Mouse (Mus musculus): Measurements from ENCODE around the gene Tet2. TPM values are rescaled to one million over a fixed set of nuclear protein-coding genes. Genes with fewer than 3 reads are reported as not detected.

Tet2 gene
- polyA plus RNA-seq, 1 experiment from 2014 or later, result 8.2 TPM

GRCm38 (mm10) chr3:133509796-133510195 is 35.1 kb downstream of the Tet2 start:
- Histone ChIP-seq H3K4me1 (replicated peaks; ENCODE audit: control insufficient read depth, insufficient read depth, low read length) (no peaks in the 10 kb centered on the region), H3K4me3 (ENCODE audit: low read depth, low read length) (no peak overlapping the region), H3K4me2 (no peak overlapping the region), H3K27ac (ENCODE audit: low read depth, low read length) (no peak overlapping the region), H3K9ac (ENCODE audit: low read depth, low read length) (no peak overlapping the region), H3K27me3 (replicated peaks; ENCODE audit: control insufficient read depth, insufficient read depth, low read length) (no peaks in the 10 kb centered on the region), H3K36me3 (ENCODE audit: control insufficient read depth, insufficient read depth, low read length) (peaks cover 4% of the 10 kb centered on the region; the same call in 1 of the 2 replicates), H3K9me3 (ENCODE audit: control insufficient read depth, low read length) (no peaks in the 10 kb centered on the region)
- DNase-seq (ENCODE audit: low spot score) (no peak), ATAC-seq (replicated peaks; ENCODE audit: low FRiP score) (no peak)
- 89% methylated on average over 2 of the region's 2 CpGs for WGBS

GRCm38 (mm10) chr3:133508881-133509280 is 36.1 kb downstream of the Tet2 start:
- H3K4me3 ChIP-seq (ENCODE audit: low read depth, low read length), result no peak overlapping the region
- H3K9me3 ChIP-seq (ENCODE audit: control insufficient read depth, low read length), result no peaks in the 10 kb centered on the region
- 91% methylated on average over 3 of the region's 3 CpGs for WGBS
- H3K27ac ChIP-seq (ENCODE audit: low read depth, low read length), result no peak overlapping the region
- ATAC-seq (replicated peaks; ENCODE audit: low FRiP score) (no peak), DNase-seq (ENCODE audit: low spot score) (no peak)
- peaks cover 4% of the 10 kb centered on the region; the same call in 1 of the 2 replicates for H3K36me3 ChIP-seq (ENCODE audit: control insufficient read depth, insufficient read depth, low read length)
- no peak overlapping the region for H3K4me2 ChIP-seq
- no peaks in the 10 kb centered on the region for H3K27me3 ChIP-seq (replicated peaks; ENCODE audit: control insufficient read depth, insufficient read depth, low read length)
- no peak overlapping the region for H3K9ac ChIP-seq (ENCODE audit: low read depth, low read length)
- no peaks in the 10 kb centered on the region for H3K4me1 ChIP-seq (replicated peaks; ENCODE audit: control insufficient read depth, insufficient read depth, low read length)

- 80% methylated on average over 9 of the region's 9 CpGs for WGBS
- Histone ChIP-seq H3K9me3 (ENCODE audit: control insufficient read depth, low read length) (no peaks in the 10 kb centered on the region), H3K36me3 (ENCODE audit: control insufficient read depth, insufficient read depth, low read length) (no peaks in the 10 kb centered on the region), H3K9ac (ENCODE audit: low read depth, low read length) (no peak overlapping the region), H3K27ac (ENCODE audit: low read depth, low read length) (no peak overlapping the region), H3K4me3 (ENCODE audit: low read depth, low read length) (no peak overlapping the region), H3K4me1 (replicated peaks; ENCODE audit: control insufficient read depth, insufficient read depth, low read length) (no peaks in the 10 kb centered on the region), H3K4me2 (no peak overlapping the region), H3K27me3 (replicated peaks; ENCODE audit: control insufficient read depth, insufficient read depth, low read length) (no peaks in the 10 kb centered on the region)
- no peak; the same call in 1 of the 2 replicates for ATAC-seq (replicated peaks; ENCODE audit: low FRiP score)
- DNase-seq (ENCODE audit: low spot score), result no peak
Observed at GRCm38 (mm10) chr3:133506289-133506954, 38.5 kb downstream of the Tet2 start.

GRCm38 (mm10) chr3:133496953-133497352 is 48.0 kb downstream of the Tet2 start:
- ATAC-seq (replicated peaks; ENCODE audit: low FRiP score) (no peak), DNase-seq (ENCODE audit: low spot score) (no peak)
- H3K9ac ChIP-seq (ENCODE audit: low read depth, low read length), result no peak overlapping the region
- no peaks in the 10 kb centered on the region for H3K27me3 ChIP-seq (replicated peaks; ENCODE audit: control insufficient read depth, insufficient read depth, low read length)
- 89% methylated on average over 7 of the region's 7 CpGs for WGBS
- H3K4me2 ChIP-seq, result no peak overlapping the region
- H3K9me3 ChIP-seq (ENCODE audit: control insufficient read depth, low read length), result no peaks in the 10 kb centered on the region
- no peak overlapping the region for H3K27ac ChIP-seq (ENCODE audit: low read depth, low read length)
- H3K4me3 ChIP-seq (ENCODE audit: low read depth, low read length), result no peak overlapping the region
- H3K36me3 ChIP-seq (ENCODE audit: control insufficient read depth, insufficient read depth, low read length), result no peaks in the 10 kb centered on the region
- no peaks in the 10 kb centered on the region for H3K4me1 ChIP-seq (replicated peaks; ENCODE audit: control insufficient read depth, insufficient read depth, low read length)

- Histone ChIP-seq H3K9me3 (ENCODE audit: control insufficient read depth, low read length) (no peaks in the 10 kb centered on the region), H3K36me3 (ENCODE audit: control insufficient read depth, insufficient read depth, low read length) (peaks cover 14% of the 10 kb centered on the region; the same call in 1 of the 2 replicates), H3K9ac (ENCODE audit: low read depth, low read length) (no peak overlapping the region), H3K27me3 (replicated peaks; ENCODE audit: control insufficient read depth, insufficient read depth, low read length) (no peaks in the 10 kb centered on the region), H3K27ac (ENCODE audit: low read depth, low read length) (no peak overlapping the region), H3K4me3 (ENCODE audit: low read depth, low read length) (no peak overlapping the region), H3K4me2 (no peak overlapping the region), H3K4me1 (replicated peaks; ENCODE audit: control insufficient read depth, insufficient read depth, low read length) (no peaks in the 10 kb centered on the region)
- ATAC-seq (replicated peaks; ENCODE audit: low FRiP score) (no peak), DNase-seq (ENCODE audit: low spot score) (no peak)
- 89% methylated on average over 2 of the region's 2 CpGs for WGBS
Observed at GRCm38 (mm10) chr3:133491370-133491769, 53.6 kb downstream of the Tet2 start.

GRCm38 (mm10) chr3:133488022-133488725 is 56.8 kb downstream of the Tet2 start:
- 89% methylated on average over 13 of the region's 13 CpGs for WGBS
- no peaks in the 10 kb centered on the region for H3K9me3 ChIP-seq (ENCODE audit: control insufficient read depth, low read length)
- peaks cover 24% of the 10 kb centered on the region; the same call in 1 of the 2 replicates for H3K36me3 ChIP-seq (ENCODE audit: control insufficient read depth, insufficient read depth, low read length)
- no peak overlapping the region for H3K4me2 ChIP-seq
- DNase-seq (ENCODE audit: low spot score) (no peak), ATAC-seq (replicated peaks; ENCODE audit: low FRiP score) (no peak)
- H3K4me3 ChIP-seq (ENCODE audit: low read depth, low read length), result no peak overlapping the region
- no peaks in the 10 kb centered on the region for H3K4me1 ChIP-seq (replicated peaks; ENCODE audit: control insufficient read depth, insufficient read depth, low read length)
- no peak overlapping the region for H3K9ac ChIP-seq (ENCODE audit: low read depth, low read length)
- H3K27ac ChIP-seq (ENCODE audit: low read depth, low read length), result no peak overlapping the region
- H3K27me3 ChIP-seq (replicated peaks; ENCODE audit: control insufficient read depth, insufficient read depth, low read length), result no peaks in the 10 kb centered on the region

- no peak overlapping the region for H3K4me2 ChIP-seq
- H3K27me3 ChIP-seq (replicated peaks; ENCODE audit: control insufficient read depth, insufficient read depth, low read length), result no peaks in the 10 kb centered on the region
- no peak for DNase-seq (ENCODE audit: low spot score)
- peaks cover 21% of the 10 kb centered on the region; the same call in 1 of the 2 replicates for H3K36me3 ChIP-seq (ENCODE audit: control insufficient read depth, insufficient read depth, low read length)
- 92% methylated on average over 1 of the region's 1 CpGs for WGBS
- H3K4me1 ChIP-seq (replicated peaks; ENCODE audit: control insufficient read depth, insufficient read depth, low read length), result no peaks in the 10 kb centered on the region
- no peak overlapping the region for H3K9ac ChIP-seq (ENCODE audit: low read depth, low read length)
- H3K4me3 ChIP-seq (ENCODE audit: low read depth, low read length), result no peak overlapping the region
- ATAC-seq (replicated peaks; ENCODE audit: low FRiP score), result no peak
- H3K27ac ChIP-seq (ENCODE audit: low read depth, low read length), result no peak overlapping the region
- H3K9me3 ChIP-seq (ENCODE audit: control insufficient read depth, low read length), result no peaks in the 10 kb centered on the region
Observed at GRCm38 (mm10) chr3:133482887-133483286, 62.1 kb downstream of the Tet2 start.

- H3K36me3 ChIP-seq (ENCODE audit: control insufficient read depth, insufficient read depth, low read length), result no peaks in the 10 kb centered on the region
- H3K4me3 ChIP-seq (ENCODE audit: low read depth, low read length), result no peak overlapping the region
- ATAC-seq (replicated peaks; ENCODE audit: low FRiP score) (no peak), DNase-seq (ENCODE audit: low spot score) (no peak)
- no peaks in the 10 kb centered on the region for H3K9me3 ChIP-seq (ENCODE audit: control insufficient read depth, low read length)
- H3K27ac ChIP-seq (ENCODE audit: low read depth, low read length), result no peak overlapping the region
- H3K27me3 ChIP-seq (replicated peaks; ENCODE audit: control insufficient read depth, insufficient read depth, low read length), result no peaks in the 10 kb centered on the region
- 83% methylated on average over 3 of the region's 3 CpGs for WGBS
- no peak overlapping the region for H3K9ac ChIP-seq (ENCODE audit: low read depth, low read length)
- no peak overlapping the region for H3K4me2 ChIP-seq
- H3K4me1 ChIP-seq (replicated peaks; ENCODE audit: control insufficient read depth, insufficient read depth, low read length), result no peaks in the 10 kb centered on the region
Observed at GRCm38 (mm10) chr3:133478987-133479386, 66.0 kb downstream of the Tet2 start.

- no peak overlapping the region for H3K27ac ChIP-seq (ENCODE audit: low read depth, low read length)
- peaks cover 10% of the 10 kb centered on the region; the same call in 1 of the 2 replicates for H3K36me3 ChIP-seq (ENCODE audit: control insufficient read depth, insufficient read depth, low read length)
- H3K4me2 ChIP-seq, result no peak overlapping the region
- H3K9ac ChIP-seq (ENCODE audit: low read depth, low read length), result no peak overlapping the region
- DNase-seq (ENCODE audit: low spot score) (no peak), ATAC-seq (replicated peaks; ENCODE audit: low FRiP score) (no peak)
- no peaks in the 10 kb centered on the region for H3K4me1 ChIP-seq (replicated peaks; ENCODE audit: control insufficient read depth, insufficient read depth, low read length)
- H3K27me3 ChIP-seq (replicated peaks; ENCODE audit: control insufficient read depth, insufficient read depth, low read length), result no peaks in the 10 kb centered on the region
- H3K4me3 ChIP-seq (ENCODE audit: low read depth, low read length), result no peak overlapping the region
- 88% methylated on average over 1 of the region's 1 CpGs for WGBS
- no peaks in the 10 kb centered on the region for H3K9me3 ChIP-seq (ENCODE audit: control insufficient read depth, low read length)
Observed at GRCm38 (mm10) chr3:133473781-133474180, 71.2 kb downstream of the Tet2 start.
